Mouse (Mus musculus): Measurements from ENCODE around the gene Me1. TPM values are rescaled to one million over a fixed set of nuclear protein-coding genes. Genes with fewer than 3 reads are reported as not detected.

Me1 gene
- 26.1 and 39.1 TPM in 2 replicates for polyA plus RNA-seq (2016; fragmentation: Nextera tagmentation; extraction: Ambion mirVana)

- peaks cover 12% of the 10 kb centered on the region for H3K4me1 ChIP-seq
- DNase-seq (ENCODE audit: low spot score) = no peak
- H3K9me3 ChIP-seq = no peaks in the 10 kb centered on the region
- H3K36me3 ChIP-seq = no peaks in the 10 kb centered on the region
- no peaks in the 10 kb centered on the region for H3K27me3 ChIP-seq (ENCODE audit: insufficient read depth, poor library complexity, severe bottlenecking)
- H3K27ac ChIP-seq = peak within 1 kb of the TSS; percentile 92
- WGBS = under 1% methylated on average over 46 of the region's 46 CpGs
- H3K4me3 ChIP-seq = peak within 1 kb of the TSS; percentile 91
Observed at GRCm38 (mm10) chr9:86695818-86696261, at the start of gene Me1. Gene Me1 (minus strand): TSS chr9:86695953.

DNA sequence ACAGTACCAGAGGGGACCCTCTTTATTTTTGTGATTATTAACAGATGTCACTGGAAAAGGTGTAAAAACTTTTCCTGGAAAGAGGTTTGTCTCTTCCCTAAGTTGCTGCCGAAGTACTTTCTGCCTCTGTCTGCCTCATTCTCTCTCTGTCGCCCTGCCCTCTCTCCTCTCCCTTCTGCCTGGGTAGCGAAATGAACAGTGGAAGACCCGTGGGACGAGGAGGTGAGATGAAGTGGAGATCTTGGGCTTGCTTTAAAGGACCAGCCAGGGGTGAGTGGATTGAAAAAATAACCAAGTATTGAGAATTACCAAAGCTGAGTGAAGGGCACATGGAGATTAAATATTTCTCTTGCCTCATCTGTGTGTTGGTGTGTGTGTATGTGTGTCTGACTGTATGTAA lies 48.3 kb upstream of the Me1 start:
- Histone ChIP-seq H3K27ac (no peak overlapping the region), H3K27me3 (ENCODE audit: insufficient read depth, poor library complexity, severe bottlenecking) (0 out of 2 replicates have a peak, but pooled peaks cover 8% of the 10 kb centered on the region), H3K4me3 (peak overlapping the region; percentile 57), H3K36me3 (no peaks in the 10 kb centered on the region), H3K4me1 (peaks cover 16% of the 10 kb centered on the region), H3K9me3 (no peaks in the 10 kb centered on the region)
- DNase-seq (ENCODE audit: low spot score) = no peak
- WGBS = 40% methylated on average over 5 of the region's 5 CpGs

- no peaks in the 10 kb centered on the region for H3K36me3 ChIP-seq
- H3K27ac ChIP-seq = peak within 1 kb of the TSS; percentile 57; the same call in 1 of the 2 replicates
- WGBS = 6% methylated on average over 19 of the region's 19 CpGs
- DNase-seq (ENCODE audit: low spot score) = peak; percentile 80
- peak within 1 kb of the TSS; percentile 57 for H3K4me3 ChIP-seq
- H3K4me1 ChIP-seq = peaks cover 16% of the 10 kb centered on the region
- 0 out of 2 replicates have a peak, but pooled peaks cover 8% of the 10 kb centered on the region for H3K27me3 ChIP-seq (ENCODE audit: insufficient read depth, poor library complexity, severe bottlenecking)
- no peaks in the 10 kb centered on the region for H3K9me3 ChIP-seq
Observed at GRCm38 (mm10) chr9:86742959-86743911, 47.5 kb upstream of the Me1 start, which contains the start of gene Prss35. Gene Prss35 (plus strand): TSS chr9:86743649.

- WGBS = 42% methylated on average over 3 of the region's 3 CpGs
- 0 out of 2 replicates have a peak, but pooled peaks cover 8% of the 10 kb centered on the region for H3K27me3 ChIP-seq (ENCODE audit: insufficient read depth, poor library complexity, severe bottlenecking)
Observed at GRCm38 (mm10) chr9:86739971-86740370, 44.2 kb upstream of the Me1 start.

GRCm38 (mm10) chr9:86738801-86739200 lies 43.0 kb upstream of the Me1 start:
- DNase-seq (ENCODE audit: low spot score) = no peak
- peaks cover 23% of the 10 kb centered on the region for H3K4me1 ChIP-seq
- H3K9me3 ChIP-seq = no peaks in the 10 kb centered on the region
- no peak overlapping the region for H3K4me3 ChIP-seq
- 0 out of 2 replicates have a peak, but pooled peaks cover 5% of the 10 kb centered on the region for H3K27me3 ChIP-seq (ENCODE audit: insufficient read depth, poor library complexity, severe bottlenecking)
- H3K27ac ChIP-seq = no peak overlapping the region
- 92% methylated on average over 8 of the region's 8 CpGs for WGBS
- no peaks in the 10 kb centered on the region for H3K36me3 ChIP-seq

More at GRCm38 (mm10) chr9:86739971-86740370, 44.2 kb upstream of the Me1 start:
- peaks cover 23% of the 10 kb centered on the region for H3K4me1 ChIP-seq
- DNase-seq (ENCODE audit: low spot score) = no peak
- no peaks in the 10 kb centered on the region for H3K36me3 ChIP-seq
- no peak overlapping the region for H3K4me3 ChIP-seq
- H3K9me3 ChIP-seq = no peaks in the 10 kb centered on the region
- H3K27ac ChIP-seq = no peak overlapping the region

DNA sequence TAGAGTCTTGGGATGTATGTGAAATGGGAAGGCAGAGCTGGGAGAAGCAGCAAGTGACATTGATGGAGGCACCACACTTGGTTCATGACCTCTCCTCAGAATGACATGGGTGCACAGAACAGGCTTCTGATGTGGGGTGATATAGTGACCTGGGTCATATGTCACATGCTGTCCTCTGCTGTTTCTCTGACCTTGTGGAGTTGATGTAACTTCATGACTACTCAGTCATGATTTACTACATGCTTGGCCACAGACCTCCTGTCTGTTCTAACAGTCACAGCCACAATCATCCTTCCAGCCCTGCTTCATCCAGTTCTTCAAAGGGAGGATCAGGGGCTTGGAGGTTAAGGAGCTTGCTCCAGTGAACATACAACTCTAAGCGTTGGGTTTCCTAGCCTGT lies 42.3 kb upstream of the Me1 start:
- H3K36me3 ChIP-seq = no peaks in the 10 kb centered on the region
- no peak overlapping the region for H3K27ac ChIP-seq
- H3K9me3 ChIP-seq = no peaks in the 10 kb centered on the region
- no peak overlapping the region for H3K4me3 ChIP-seq
- WGBS = 90% methylated on average over 1 of the region's 1 CpGs
- H3K4me1 ChIP-seq = peaks cover 16% of the 10 kb centered on the region
- no peaks in the 10 kb centered on the region for H3K27me3 ChIP-seq (ENCODE audit: insufficient read depth, poor library complexity, severe bottlenecking)
- DNase-seq (ENCODE audit: low spot score) = no peak

DNA sequence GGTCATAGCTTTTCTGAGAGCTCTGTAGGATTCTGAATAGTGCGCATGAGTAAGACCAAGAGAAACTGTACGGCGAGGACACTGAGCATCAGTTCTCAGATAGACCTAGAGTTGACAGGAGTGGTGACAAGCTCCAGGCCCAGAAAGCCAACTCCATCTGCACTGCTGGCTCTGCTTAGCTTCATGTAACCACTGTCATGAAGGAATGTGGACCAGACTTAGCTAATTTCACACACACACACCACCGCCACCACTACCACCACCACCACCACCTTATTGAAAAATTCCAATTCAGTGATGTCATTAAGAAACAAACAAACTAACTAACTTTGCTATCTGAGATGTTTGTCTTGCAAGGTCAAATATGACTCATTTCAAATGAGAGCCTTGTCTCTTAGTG lies 41.2 kb upstream of the Me1 start:
- Histone ChIP-seq H3K27ac (no peak overlapping the region), H3K27me3 (ENCODE audit: insufficient read depth, poor library complexity, severe bottlenecking) (no peaks in the 10 kb centered on the region), H3K36me3 (no peaks in the 10 kb centered on the region), H3K4me1 (peaks cover 11% of the 10 kb centered on the region), H3K9me3 (no peaks in the 10 kb centered on the region), H3K4me3 (no peak overlapping the region)
- WGBS = 25% methylated on average over 4 of the region's 4 CpGs
- DNase-seq (ENCODE audit: low spot score) = peak; percentile 89

DNA sequence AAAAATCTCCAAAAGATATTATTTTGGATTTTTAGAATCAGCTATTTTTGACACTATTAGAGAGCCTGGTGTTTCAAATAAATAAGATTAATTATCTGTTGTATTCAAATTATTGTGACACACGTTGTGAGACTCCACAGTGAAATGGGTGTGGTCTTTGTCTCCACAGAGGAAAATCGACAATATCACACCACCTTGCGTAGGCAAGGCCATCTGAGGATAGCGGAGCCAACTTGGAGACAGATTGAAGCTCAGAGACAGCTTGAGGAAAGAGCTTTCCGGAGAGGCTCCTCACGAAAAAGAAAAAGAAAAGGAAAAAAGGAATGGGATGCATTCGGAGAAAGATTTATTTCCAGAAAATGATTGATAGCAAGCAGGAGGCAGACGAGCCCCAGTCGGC lies 39.0 kb upstream of the Me1 start:
- no peaks in the 10 kb centered on the region for H3K9me3 ChIP-seq
- no peak overlapping the region for H3K27ac ChIP-seq
- 76% methylated on average over 9 of the region's 9 CpGs for WGBS
- H3K4me3 ChIP-seq = no peak overlapping the region
- no peaks in the 10 kb centered on the region for H3K36me3 ChIP-seq
- H3K4me1 ChIP-seq = peaks cover 11% of the 10 kb centered on the region
- DNase-seq (ENCODE audit: low spot score) = no peak
- no peaks in the 10 kb centered on the region for H3K27me3 ChIP-seq (ENCODE audit: insufficient read depth, poor library complexity, severe bottlenecking)

GRCm38 (mm10) chr9:86734357-86734756 lies 38.6 kb upstream of the Me1 start:
- no peaks in the 10 kb centered on the region for H3K27me3 ChIP-seq (ENCODE audit: insufficient read depth, poor library complexity, severe bottlenecking)
- no peak for DNase-seq (ENCODE audit: low spot score)
- no peaks in the 10 kb centered on the region for H3K9me3 ChIP-seq
- H3K4me3 ChIP-seq = no peak overlapping the region
- H3K27ac ChIP-seq = no peak overlapping the region
- no peaks in the 10 kb centered on the region for H3K36me3 ChIP-seq
- peaks cover 11% of the 10 kb centered on the region for H3K4me1 ChIP-seq

GRCm38 (mm10) chr9:86729811-86730210 lies 34.1 kb upstream of the Me1 start:
- no peaks in the 10 kb centered on the region for H3K4me1 ChIP-seq
- no peaks in the 10 kb centered on the region for H3K36me3 ChIP-seq
- 84% methylated on average over 3 of the region's 3 CpGs for WGBS
- H3K4me3 ChIP-seq = no peak overlapping the region
- DNase-seq (ENCODE audit: low spot score) = no peak
- H3K27ac ChIP-seq = no peak overlapping the region
- H3K27me3 ChIP-seq (ENCODE audit: insufficient read depth, poor library complexity, severe bottlenecking) = no peaks in the 10 kb centered on the region
- no peaks in the 10 kb centered on the region for H3K9me3 ChIP-seq

DNA sequence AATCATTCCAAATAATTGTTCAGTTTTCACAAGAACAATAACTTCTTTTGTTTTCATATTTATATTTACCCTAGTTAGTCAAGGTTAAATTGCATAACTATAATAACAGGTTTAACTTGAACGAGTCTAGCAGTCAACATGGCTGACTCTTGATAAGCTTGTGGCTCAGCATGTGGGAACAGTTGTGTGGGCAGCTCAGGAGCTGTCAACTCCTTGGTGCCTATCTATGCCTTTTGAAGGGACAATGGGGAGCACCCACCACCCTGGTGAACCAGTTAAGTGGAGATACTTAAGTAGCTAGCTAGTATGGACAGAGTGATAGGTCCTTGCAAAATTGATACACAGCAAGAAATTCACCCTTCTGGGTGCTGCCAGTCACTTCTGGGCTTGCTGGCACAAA lies 33.3 kb upstream of the Me1 start:
- no peaks in the 10 kb centered on the region for H3K36me3 ChIP-seq
- no peaks in the 10 kb centered on the region for H3K9me3 ChIP-seq
- 42% methylated on average over 1 of the region's 1 CpGs for WGBS
- H3K4me1 ChIP-seq = no peaks in the 10 kb centered on the region
- no peak overlapping the region for H3K4me3 ChIP-seq
- no peaks in the 10 kb centered on the region for H3K27me3 ChIP-seq (ENCODE audit: insufficient read depth, poor library complexity, severe bottlenecking)
- H3K27ac ChIP-seq = no peak overlapping the region
- no peak for DNase-seq (ENCODE audit: low spot score)

- Histone ChIP-seq H3K9me3 (no peaks in the 10 kb centered on the region), H3K27ac (no peak overlapping the region), H3K4me1 (no peaks in the 10 kb centered on the region), H3K36me3 (no peaks in the 10 kb centered on the region), H3K4me3 (no peak overlapping the region), H3K27me3 (ENCODE audit: insufficient read depth, poor library complexity, severe bottlenecking) (no peaks in the 10 kb centered on the region)
- WGBS = 67% methylated on average over 10 of the region's 10 CpGs
- no peak for DNase-seq (ENCODE audit: low spot score)
Observed at GRCm38 (mm10) chr9:86728214-86728814, 32.6 kb upstream of the Me1 start.

GRCm38 (mm10) chr9:86726381-86726720 lies 30.6 kb upstream of the Me1 start:
- H3K27me3 ChIP-seq (ENCODE audit: insufficient read depth, poor library complexity, severe bottlenecking) = no peaks in the 10 kb centered on the region
- H3K4me1 ChIP-seq = no peaks in the 10 kb centered on the region
- DNase-seq (ENCODE audit: low spot score) = no peak
- 85% methylated on average over 5 of the region's 5 CpGs for WGBS
- H3K9me3 ChIP-seq = no peaks in the 10 kb centered on the region
- no peak overlapping the region for H3K27ac ChIP-seq
- no peaks in the 10 kb centered on the region for H3K36me3 ChIP-seq
- H3K4me3 ChIP-seq = no peak overlapping the region
